Mouse (Mus musculus): ENCODE results near the gene Smad1.
"Not testable (repeated sequence)": the region's sequence is repeated elsewhere in the genome, so short reads cannot be mapped to it uniquely, and the experiment has no call there.

Gene Smad1

GRCm38 (mm10) chr8:79398994-79399650 lies at the start of gene Smad1:
Gene Smad1, minus strand, starts transcription at chr8:79399518.
- DNase-seq (ENCODE audit: low spot score), result peak; percentile 94

- DNase-seq (ENCODE audit: low spot score), result no peak
Measured at GRCm38 (mm10) chr8:79447260-79447853, 48.0 kb upstream of the Smad1 start.

GRCm38 (mm10) chr8:79443460-79444098 lies 44.3 kb upstream of the Smad1 start:
- no peak for DNase-seq (ENCODE audit: low spot score)

GRCm38 (mm10) chr8:79433953-79434500 lies 34.7 kb upstream of the Smad1 start:
- no peak for DNase-seq (ENCODE audit: low spot score)

DNA sequence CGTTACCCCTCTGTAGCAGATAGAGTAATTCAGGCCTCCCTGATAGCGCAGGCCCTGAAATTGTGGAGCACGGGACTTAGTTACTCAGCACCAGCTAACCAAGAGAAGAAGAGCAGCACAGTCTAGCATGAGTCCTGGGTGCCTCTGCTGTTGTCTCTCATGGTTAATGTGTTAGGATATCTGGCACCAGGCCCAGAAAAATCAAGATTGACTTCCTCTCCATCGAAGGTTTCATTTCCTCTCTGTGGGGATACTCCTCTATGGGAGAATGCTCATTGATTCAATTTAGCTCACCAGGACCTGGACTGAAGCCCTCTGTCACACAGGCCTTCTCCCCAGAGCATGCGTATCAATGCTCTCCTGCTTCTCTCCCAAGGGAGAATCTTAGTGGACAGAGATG lies 15.6 kb upstream of the Smad1 start:
- DNase-seq (ENCODE audit: low spot score), result no peak

- no peak for DNase-seq (ENCODE audit: low spot score)
Measured at GRCm38 (mm10) chr8:79410501-79410900, 11.2 kb upstream of the Smad1 start.

GRCm38 (mm10) chr8:79407356-79407755 lies 8.0 kb upstream of the Smad1 start:
- DNase-seq (ENCODE audit: low spot score), result not testable (repeated sequence)

GRCm38 (mm10) chr8:79404895-79405557 lies 5.7 kb upstream of the Smad1 start:
- DNase-seq (ENCODE audit: low spot score), result no peak

- DNase-seq (ENCODE audit: low spot score), result no peak
Measured at GRCm38 (mm10) chr8:79400671-79401070, 1.4 kb upstream of the Smad1 start.

DNA sequence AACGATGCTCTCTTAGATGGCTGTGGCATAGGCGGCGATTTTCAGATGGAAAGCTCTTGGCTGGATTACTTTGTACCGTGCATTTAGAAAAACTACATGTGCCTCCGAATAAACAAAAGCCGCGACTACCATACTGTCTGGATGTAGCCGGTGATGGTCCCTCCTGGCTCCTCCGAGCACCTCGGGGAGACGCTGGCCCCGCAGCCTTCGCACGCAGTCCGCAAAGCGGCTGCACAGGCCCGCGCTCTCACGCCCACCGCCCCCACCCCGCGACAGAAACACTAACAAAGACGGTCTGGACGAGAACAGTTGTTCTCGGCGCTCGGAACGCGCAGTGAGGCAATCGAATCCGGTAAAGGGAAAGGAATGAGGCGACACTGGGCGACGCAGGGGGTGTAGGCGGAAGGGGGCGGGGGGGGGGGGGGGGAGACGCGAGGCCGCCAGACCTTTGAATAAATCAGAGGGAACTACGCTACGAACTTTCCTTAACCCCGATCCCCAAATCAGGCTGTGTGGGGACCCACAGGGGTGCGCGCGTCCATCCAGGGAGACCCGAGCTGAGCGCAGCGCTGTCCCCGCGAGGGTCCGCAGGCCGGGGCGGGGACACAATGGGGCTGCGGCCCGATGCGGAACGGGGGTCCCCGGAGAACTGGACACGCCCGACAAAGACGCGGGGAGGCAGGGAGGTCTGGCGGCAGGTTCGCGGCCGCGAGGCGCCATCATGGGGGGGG lies 902 bp downstream of the Smad1 start:
- DNase-seq (ENCODE audit: low spot score), result peak; percentile 68

DNA sequence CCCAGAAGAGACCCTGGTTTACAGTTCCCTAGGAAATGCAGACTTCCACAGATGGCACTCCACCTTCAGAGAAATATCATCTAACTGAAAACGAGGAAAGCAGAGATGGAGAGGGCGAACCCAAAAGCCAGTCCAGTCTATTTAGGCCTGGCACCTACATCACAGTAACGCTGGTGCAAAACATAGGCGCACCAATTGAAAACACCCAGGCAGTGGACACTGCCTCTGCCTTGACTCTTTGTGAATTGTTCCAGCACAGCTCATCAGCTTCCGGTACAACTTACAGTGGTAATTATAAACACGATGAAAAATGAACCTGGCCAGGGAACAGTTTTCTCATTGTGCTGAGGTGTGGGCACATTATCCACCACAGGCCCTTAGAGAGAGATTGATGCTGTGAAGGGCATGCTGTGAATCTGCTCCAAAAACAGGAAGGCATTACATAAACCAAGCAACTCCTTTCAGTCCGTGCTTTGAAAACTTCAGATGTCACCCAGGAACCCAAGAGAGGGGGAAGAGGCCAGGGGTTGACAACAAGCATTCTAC lies 1.5 kb downstream of the Smad1 start:
- peak; percentile 62 for DNase-seq (ENCODE audit: low spot score)

GRCm38 (mm10) chr8:79396911-79397310 lies 2.4 kb downstream of the Smad1 start:
- DNase-seq (ENCODE audit: low spot score), result peak; percentile 33

DNA sequence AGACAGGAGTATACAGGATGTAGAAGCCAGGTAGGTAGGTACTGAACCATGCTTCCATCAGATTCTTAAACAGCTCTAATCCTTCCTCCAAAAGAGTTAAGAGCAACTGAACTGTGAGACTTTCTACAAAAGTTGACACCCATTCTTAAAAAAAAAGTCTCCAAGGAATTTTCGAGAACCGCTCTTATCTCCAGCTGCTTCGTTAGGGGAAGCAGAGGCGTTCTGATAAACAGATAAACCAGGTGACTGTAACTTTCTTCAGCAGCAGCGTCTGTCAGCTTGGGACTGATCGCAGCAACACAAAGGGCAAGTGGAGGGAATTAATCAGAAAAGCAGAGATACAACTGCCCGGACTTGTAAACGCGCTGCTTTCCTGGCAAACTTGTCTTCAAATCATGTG lies 5.3 kb downstream of the Smad1 start:
- no peak for DNase-seq (ENCODE audit: low spot score)

GRCm38 (mm10) chr8:79393215-79393614 lies 6.1 kb downstream of the Smad1 start:
- no peak for DNase-seq (ENCODE audit: low spot score)

DNA sequence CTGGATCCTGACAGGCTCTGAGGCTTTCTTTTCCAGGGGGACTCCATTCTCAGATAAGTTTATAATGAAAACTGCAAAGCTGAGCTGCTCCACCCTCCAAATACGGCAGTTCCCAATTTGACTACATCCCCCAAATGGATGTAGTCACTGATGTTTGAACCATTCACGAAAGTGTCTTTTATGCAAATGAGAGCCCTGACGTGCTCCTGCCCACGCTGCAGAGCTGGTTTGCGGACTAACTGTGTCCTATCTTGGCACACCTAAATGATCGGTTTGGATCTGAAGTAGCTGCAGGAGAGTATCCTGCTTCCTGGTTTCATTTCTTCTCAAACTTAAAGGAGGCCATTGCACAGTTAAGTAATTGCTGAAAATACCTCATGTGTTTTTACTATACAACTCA lies 6.7 kb downstream of the Smad1 start:
- no peak for DNase-seq (ENCODE audit: low spot score)

- no peak for DNase-seq (ENCODE audit: low spot score)
Measured at GRCm38 (mm10) chr8:79391454-79391853, 7.9 kb downstream of the Smad1 start.

- DNase-seq (ENCODE audit: low spot score), result no peak
Measured at GRCm38 (mm10) chr8:79389074-79389786, 10.1 kb downstream of the Smad1 start.

GRCm38 (mm10) chr8:79386831-79387230 lies 12.5 kb downstream of the Smad1 start:
- DNase-seq (ENCODE audit: low spot score), result no peak

GRCm38 (mm10) chr8:79386358-79386757 lies 13.0 kb downstream of the Smad1 start:
- DNase-seq (ENCODE audit: low spot score), result no peak

DNA sequence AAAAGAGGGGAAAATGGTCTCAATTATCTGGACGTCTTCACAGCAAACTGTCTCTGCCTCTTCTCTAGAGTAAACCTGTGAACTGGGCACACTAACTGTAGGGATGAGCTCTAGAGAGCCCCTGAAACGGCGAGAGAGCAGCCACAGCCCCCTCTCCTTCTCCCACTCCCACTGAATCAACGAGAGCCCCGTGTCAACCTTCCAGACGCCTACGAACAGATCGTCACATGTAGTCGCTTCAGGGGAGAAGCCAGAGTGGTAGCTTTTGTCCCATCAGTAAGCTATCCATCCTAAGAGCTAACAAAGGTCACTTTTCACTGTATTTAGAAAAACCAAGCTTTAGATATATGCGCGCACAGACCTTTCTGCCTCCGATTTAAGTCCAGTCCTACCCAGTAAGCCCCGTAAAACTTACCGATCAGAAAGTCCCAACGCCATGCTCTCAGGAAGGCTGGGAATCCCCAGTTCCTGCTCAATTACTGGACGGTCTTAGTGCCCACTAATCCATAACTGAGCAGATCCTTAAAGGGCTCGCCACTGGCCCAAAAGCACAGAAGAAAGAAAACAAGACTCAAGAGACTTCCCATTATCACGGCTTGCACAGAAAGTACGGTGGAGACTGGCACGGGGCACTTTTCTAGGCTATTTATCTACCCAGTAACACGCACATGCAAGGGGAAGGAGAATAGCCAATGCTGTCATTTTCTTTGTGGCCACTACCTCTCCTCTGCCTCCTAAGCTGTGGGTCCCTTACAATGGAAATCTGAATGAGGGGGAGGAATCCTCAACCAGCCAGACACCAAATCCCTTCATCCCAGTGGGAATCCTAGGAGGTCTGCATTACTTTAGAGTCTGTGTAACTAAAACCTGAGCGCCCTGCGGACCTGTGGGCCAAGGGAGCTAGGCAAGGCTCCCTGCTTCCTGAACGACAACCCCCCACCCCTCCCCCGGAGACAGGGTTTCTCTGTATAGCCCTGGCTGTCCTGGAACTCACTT lies 14.7 kb downstream of the Smad1 start:
- peak; percentile 35 for DNase-seq (ENCODE audit: low spot score)
